Mouse (Mus musculus) induced T-regulatory cell, adult 2 months (primary cell): ENCODE measurements around the gene Iqsec3.

Experiments
- DNase-seq: peaks from one replicate; pipeline ENCODE4 v3.0.0-alpha.2; 2012; ENCODE audit warnings: low read depth

Gene Iqsec3

GRCm38 (mm10) chr6:121473093-121473821 lies at the start of gene Iqsec3:
TSS of gene Iqsec3 (minus strand) at chr6:121473678.
- peak; percentile 75 for DNase-seq

- DNase-seq: no peak
These were observed 48.7 kb upstream of the Iqsec3 start for GRCm38 (mm10) chr6:121522106-121522705.

GRCm38 (mm10) chr6:121521030-121521429 lies 47.6 kb upstream of the Iqsec3 start:
- no peak for DNase-seq

- no peak for DNase-seq
These were observed 46.4 kb upstream of the Iqsec3 start for GRCm38 (mm10) chr6:121519896-121520295.

- no peak for DNase-seq
These were observed 45.9 kb upstream of the Iqsec3 start for GRCm38 (mm10) chr6:121519266-121519810.

GRCm38 (mm10) chr6:121517726-121518125 lies 44.2 kb upstream of the Iqsec3 start:
- DNase-seq: no peak

GRCm38 (mm10) chr6:121510381-121510780 lies 36.9 kb upstream of the Iqsec3 start:
- no peak for DNase-seq

- no peak for DNase-seq
These were observed 36.4 kb upstream of the Iqsec3 start for GRCm38 (mm10) chr6:121509871-121510270.

- peak; percentile 14 for DNase-seq
These were observed 34.8 kb upstream of the Iqsec3 start for GRCm38 (mm10) chr6:121508266-121508665.

- DNase-seq: no peak
These were observed 27.7 kb upstream of the Iqsec3 start for GRCm38 (mm10) chr6:121501044-121501638.

GRCm38 (mm10) chr6:121499856-121500255 lies 26.4 kb upstream of the Iqsec3 start:
- DNase-seq: no peak

- DNase-seq: no peak
These were observed 25.5 kb upstream of the Iqsec3 start for GRCm38 (mm10) chr6:121498819-121499535.

- no peak for DNase-seq
These were observed 22.1 kb upstream of the Iqsec3 start for GRCm38 (mm10) chr6:121495606-121496005.

GRCm38 (mm10) chr6:121495026-121495425 lies 21.5 kb upstream of the Iqsec3 start:
- DNase-seq: no peak

- no peak for DNase-seq
These were observed 20.8 kb upstream of the Iqsec3 start for GRCm38 (mm10) chr6:121494319-121494718.

- no peak for DNase-seq
These were observed 17.9 kb upstream of the Iqsec3 start for GRCm38 (mm10) chr6:121491339-121491738.

GRCm38 (mm10) chr6:121472273-121472672 lies 1.2 kb downstream of the Iqsec3 start:
- DNase-seq: no peak

- DNase-seq: no peak
These were observed 5.2 kb downstream of the Iqsec3 start for GRCm38 (mm10) chr6:121468235-121468634.

- no peak for DNase-seq
These were observed 10.7 kb downstream of the Iqsec3 start for GRCm38 (mm10) chr6:121462628-121463340.

GRCm38 (mm10) chr6:121457381-121457780 lies 16.1 kb downstream of the Iqsec3 start:
- DNase-seq: no peak

- no peak for DNase-seq
These were observed 16.8 kb downstream of the Iqsec3 start for GRCm38 (mm10) chr6:121456651-121457050.
